Mouse (Mus musculus) CH12.LX (cell line): ENCODE data around the gene Bcl9l.

ENCODE experiments used
- MAZ ChIP-seq: IDR thresholded peaks from 2 replicates; pipeline ENCODE4 v1.6.1; 2012; ENCODE audit warnings: low read depth, mild to moderate bottlenecking, inconsistent platforms, low read length, improper control_type of control experiment, moderate library complexity
- POLR2A ChIP-seq: IDR thresholded peaks from 2 replicates; pipeline ENCODE4 v1.6.1; 2011; ENCODE audit warnings: low read depth, mild to moderate bottlenecking, improper control_type of control experiment, low read length

- TF ChIP-seq MAZ (no peak), POLR2A (no peak)
Measured at GRCm38 (mm10) chr9:44499356-44500162, 16.9 kb downstream of the Bcl9l start.
